Mouse (Mus musculus): ENCODE measurements around the gene Prm3.

Gene Prm3

DNA sequence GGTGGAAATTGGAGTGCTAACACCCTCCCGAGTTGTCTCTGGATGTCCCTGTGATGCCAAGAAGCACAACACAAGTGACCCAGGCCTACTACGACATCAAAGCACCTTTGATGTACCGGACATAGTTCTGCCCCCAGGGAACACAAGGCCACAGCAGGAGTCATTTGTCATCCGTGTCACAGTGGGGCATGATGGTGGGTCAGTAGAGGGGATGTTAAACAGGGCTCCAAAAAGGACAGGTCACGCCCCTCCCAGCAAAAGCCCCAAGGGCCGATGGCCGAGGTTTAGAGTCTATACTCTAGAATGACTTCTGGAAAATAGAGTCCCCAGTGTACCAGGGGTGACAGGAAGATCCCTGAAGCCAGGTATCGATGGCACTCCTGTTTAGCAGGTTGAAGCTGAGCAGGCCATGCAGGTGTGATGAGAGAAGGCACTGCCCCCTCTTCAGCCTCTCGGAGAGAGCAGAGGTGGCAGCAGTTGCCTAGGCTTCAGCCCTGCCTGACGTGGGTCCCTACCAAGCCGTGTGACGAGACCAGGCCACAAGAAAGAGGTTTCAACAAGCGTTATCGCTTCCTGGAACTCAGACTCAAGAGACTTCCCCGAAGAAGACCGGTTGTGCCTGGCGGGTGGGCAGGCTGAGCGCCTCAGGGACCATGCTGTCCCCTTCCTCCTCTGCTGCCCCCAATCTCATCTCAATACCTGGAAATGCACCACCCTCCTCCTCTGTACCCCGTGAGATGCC lies 18.8 kb downstream of the Prm3 start:
- DNase-seq (ENCODE audit: low read depth, low spot score), result no peak

GRCm38 (mm10) chr16:10770531-10771325 lies 20.0 kb downstream of the Prm3 start:
- no peak for DNase-seq (ENCODE audit: low read depth, low spot score)

GRCm38 (mm10) chr16:10769661-10770060 lies 21.1 kb downstream of the Prm3 start:
- no peak for DNase-seq (ENCODE audit: low read depth, low spot score)

GRCm38 (mm10) chr16:10768821-10769220 lies 21.9 kb downstream of the Prm3 start:
- no peak for DNase-seq (ENCODE audit: low read depth, low spot score)

GRCm38 (mm10) chr16:10767158-10767557 lies 23.6 kb downstream of the Prm3 start:
- DNase-seq (ENCODE audit: low read depth, low spot score), result no peak

DNA sequence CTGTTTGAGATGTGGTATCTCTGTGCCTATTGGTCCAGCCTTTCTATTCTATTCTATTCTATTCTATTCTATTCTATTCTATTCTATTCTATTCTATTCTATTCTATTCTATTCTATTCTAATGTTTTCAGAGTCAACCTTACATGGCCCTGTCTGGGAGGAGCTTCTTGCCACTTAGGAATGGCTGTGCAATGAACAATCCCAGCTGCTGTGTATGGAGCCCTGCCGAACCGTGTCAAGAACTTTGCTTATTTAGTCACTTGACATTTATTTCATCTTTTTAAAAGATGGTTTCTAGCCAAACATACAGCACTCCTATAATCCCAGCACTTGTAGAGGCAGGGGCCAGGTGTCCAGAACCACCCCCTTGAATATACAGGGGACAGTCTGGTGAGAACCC lies 26.4 kb downstream of the Prm3 start:
- no peak for DNase-seq (ENCODE audit: low read depth, low spot score)

DNA sequence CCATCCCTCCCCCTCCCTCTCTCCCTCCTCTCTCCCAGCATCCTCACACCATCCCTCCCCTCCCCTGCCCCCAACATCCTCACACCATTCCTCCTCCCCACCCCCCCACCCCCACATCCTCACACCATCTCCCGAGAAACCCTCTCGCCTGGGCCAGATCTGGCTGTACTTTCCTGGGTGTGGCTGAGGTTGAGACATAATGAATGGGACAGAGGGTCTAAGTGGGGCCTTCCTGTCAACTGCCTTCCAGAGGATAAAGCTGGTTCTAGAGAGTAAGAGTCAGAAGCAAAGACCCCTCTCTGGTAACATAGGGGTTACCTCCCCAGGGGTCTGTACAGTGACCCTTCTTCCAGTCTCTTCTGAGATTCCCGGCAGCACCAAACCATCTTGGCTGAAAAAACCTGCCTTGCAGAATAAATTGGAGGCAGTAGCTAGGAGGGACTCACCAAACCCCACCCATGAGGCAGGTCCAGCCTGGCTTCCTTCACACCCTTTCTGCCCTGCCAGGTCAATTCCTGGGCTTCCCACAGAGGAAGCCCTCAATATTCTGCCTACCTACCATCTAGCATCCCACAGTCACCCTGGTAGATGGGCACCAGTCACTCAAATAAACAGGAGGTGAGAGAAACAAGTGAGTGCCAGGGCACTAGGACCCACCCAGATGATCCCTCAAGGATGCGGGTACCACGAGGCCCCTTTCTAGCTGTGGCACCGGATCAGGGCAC lies 27.0 kb downstream of the Prm3 start:
- no peak for DNase-seq (ENCODE audit: low read depth, low spot score)

DNA sequence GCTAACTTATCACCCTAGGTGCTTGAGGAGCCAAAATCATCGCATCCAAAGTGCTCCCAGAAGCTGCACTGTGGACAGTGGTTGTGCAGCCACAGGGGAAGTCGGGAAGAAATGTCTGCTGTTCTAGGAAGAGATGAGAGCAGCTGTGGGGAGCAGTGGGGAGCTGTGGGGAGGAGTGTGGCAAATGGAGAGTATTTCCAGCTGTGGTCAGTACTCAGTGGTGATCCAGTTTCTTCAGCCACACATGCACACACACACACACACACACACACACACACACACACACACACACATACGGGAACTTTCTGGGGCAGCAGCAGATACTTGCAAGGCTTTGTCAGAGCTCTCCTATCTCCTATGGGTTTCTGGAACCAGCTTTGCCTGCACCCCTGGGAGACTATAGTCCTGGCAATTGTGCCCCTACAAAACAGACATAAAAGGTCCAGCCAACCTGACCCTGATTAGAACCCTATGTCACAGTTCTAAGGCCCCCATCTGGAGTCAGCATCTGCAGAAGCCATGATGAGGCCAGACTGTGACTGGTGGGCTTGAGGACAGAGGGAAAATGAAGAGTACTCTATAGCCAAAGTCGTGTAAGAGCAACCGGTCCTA lies 28.0 kb downstream of the Prm3 start:
- no peak for DNase-seq (ENCODE audit: low read depth, low spot score)

- DNase-seq (ENCODE audit: low read depth, low spot score), result no peak
These were observed 29.5 kb downstream of the Prm3 start for GRCm38 (mm10) chr16:10761182-10761581.

DNA sequence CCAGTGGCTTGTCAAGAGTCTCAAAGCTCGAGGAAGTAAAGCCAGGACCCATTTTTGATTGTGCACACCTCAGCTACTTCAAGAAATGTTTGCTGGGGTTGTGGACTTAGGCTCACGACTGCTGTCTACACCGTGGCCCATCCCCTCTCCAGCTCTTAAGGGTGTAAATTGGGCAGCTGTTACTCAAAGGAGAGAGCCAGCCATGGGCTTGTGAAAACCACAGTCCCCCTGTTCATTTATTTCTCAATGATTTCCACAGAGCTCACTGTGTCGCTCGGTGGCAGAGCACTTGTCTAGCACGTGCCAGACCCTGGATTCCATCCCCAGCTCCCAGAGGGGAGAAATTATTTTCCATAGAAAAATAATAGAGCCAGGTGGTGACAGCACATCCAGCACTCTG lies 34.5 kb downstream of the Prm3 start:
- DNase-seq (ENCODE audit: low read depth, low spot score), result no peak

DNA sequence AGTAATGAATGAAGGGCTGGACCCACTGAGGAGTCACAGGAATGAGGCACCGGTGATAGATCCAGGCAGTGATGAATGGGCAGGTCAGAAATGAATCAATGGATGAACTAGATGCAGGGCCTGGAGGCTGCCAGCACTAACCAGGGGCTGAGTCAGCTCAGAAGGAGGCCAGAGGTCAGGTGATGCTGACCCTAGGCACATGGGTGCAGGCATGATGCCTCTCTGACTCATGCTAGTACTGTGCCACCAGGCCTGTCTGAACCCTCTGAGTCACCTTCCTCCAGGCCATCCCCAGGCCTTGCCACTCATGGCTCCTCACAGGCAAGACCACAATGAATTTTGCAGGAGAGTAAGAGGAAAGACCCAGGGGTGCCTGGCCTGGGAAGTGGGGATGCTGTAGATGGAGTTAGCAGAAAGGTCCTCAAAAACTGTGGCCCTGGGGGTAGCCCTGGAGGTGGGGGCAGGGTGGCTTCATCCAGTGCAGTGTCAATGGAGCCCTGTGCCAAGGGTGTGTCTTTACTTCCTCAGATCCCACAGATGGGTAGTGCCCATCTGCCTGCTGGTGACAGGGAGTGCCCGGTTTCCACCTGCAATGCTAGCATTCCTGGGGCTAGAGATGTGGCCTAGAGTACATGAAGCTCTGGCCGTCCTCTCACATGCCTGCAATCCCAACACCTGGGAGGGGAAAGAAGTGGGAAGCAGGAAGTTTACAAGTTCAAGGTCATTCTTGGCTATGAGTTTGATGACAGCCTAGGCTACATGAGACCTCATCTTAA lies 36.0 kb downstream of the Prm3 start:
- DNase-seq (ENCODE audit: low read depth, low spot score), result no peak

DNA sequence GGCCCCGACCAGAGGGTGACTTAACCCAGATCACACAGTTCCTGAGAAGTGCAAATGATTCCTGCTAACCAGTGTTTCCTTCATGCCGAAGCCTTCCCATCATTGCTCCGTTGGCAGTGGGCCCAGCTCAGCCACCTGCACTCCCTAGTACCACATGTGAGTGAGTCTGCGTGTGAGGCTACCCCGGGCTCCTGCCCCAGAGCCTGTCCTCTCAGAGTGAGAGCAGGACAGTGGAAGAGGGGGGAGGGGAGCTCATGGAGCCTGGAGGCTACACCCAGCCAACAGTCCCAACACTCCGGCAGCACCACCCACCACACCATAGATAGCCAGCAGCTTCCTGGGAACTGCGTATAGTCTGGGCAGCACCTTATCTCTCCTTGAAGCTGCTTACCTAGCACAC lies 40.9 kb downstream of the Prm3 start:
- no peak for DNase-seq (ENCODE audit: low read depth, low spot score)

- no peak for DNase-seq (ENCODE audit: low read depth, low spot score)
These were observed 41.5 kb downstream of the Prm3 start for GRCm38 (mm10) chr16:10749226-10749625.

GRCm38 (mm10) chr16:10741082-10741481 lies 49.6 kb downstream of the Prm3 start:
- no peak for DNase-seq (ENCODE audit: low read depth, low spot score)
